Mouse (Mus musculus) midbrain, embryonic 13.5 days (tissue): ENCODE data around the gene Gtf2ird1. TPM values are rescaled to one million over a fixed set of nuclear protein-coding genes. Genes with fewer than 3 reads are reported as not detected.
"Not testable (repeated sequence)": the region's sequence is repeated elsewhere in the genome, so short reads cannot be mapped to it uniquely, and the experiment has no call there.

Experiments used
- ATAC-seq: fragments of 200-750 bp; cut with Nextera tagmentation; 2 replicates; pipeline ENCODE4 v1.8.0; 2017; ENCODE audit warnings: mild to moderate bottlenecking, moderate TSS enrichment, moderate library complexity
- H3K27ac ChIP-seq: fragments of 300-500 bp; sonication (generic); 2 replicates; pipeline ENCODE4 v1.5.1; 2015; ENCODE audit warnings: inconsistent platforms, mild to moderate bottlenecking, moderate library complexity
- H3K27me3 ChIP-seq: fragments of 300-500 bp; sonication (generic); 2 replicates; pipeline ENCODE4 v1.6.1; 2015; ENCODE audit warnings: mild to moderate bottlenecking, inconsistent platforms
- H3K36me3 ChIP-seq: fragments of 300-500 bp; sonication (generic); 2 replicates; pipeline ENCODE4 v1.6.1; 2015; ENCODE audit warnings: mild to moderate bottlenecking, inconsistent platforms
- H3K4me1 ChIP-seq: fragments of 300-500 bp; sonication (generic); replicated peaks from 2 replicates; pipeline ENCODE4 v1.6.1; 2015; ENCODE audit warnings: inconsistent platforms
- H3K4me2 ChIP-seq: fragments of 300-500 bp; sonication (generic); replicated peaks from 2 replicates; pipeline ENCODE4 v1.6.1; 2015; ENCODE audit warnings: moderate library complexity, mild to moderate bottlenecking, inconsistent platforms
- H3K4me3 ChIP-seq: fragments of 300-500 bp; sonication (generic); replicated peaks from 2 replicates; pipeline ENCODE4 v1.5.1; 2015; ENCODE audit warnings: mild to moderate bottlenecking, inconsistent platforms
- H3K9ac ChIP-seq: fragments of 300-500 bp; sonication (generic); replicated peaks from 2 replicates; pipeline ENCODE4 v1.6.1; 2015; ENCODE audit warnings: mild to moderate bottlenecking, inconsistent platforms
- H3K9me3 ChIP-seq: fragments of 300-500 bp; sonication (generic); 2 replicates; pipeline ENCODE4 v1.6.1; 2016; ENCODE audit warnings: mild to moderate bottlenecking, inconsistent platforms
- WGBS: fragments of 180-500 bp; shearing (Covaris S2); methylation state at CpG from one replicate; pipeline ENCODE4 v1.1.7; 2015; 5-methylcytosine and 5-hydroxymethylcytosine counted together
- polyA plus RNA-seq: library from polyadenylated mRNA; unstranded; fragments of >200 nt; fragmentation: Nextera tagmentation; extraction: Ambion mirVana; gene quantifications from 2 replicates; pipeline ENCODE4 v1.2.1, GENCODE M21; 2015

The Gtf2ird1 gene
- polyA plus RNA-seq, 1 experiment from 2014 or later: 96.6 TPM

GRCm38 (mm10) chr5:134394624-134395023 is 61.9 kb downstream of the Gtf2ird1 start:
- Histone ChIP-seq H3K9me3 (no peaks in the 10 kb centered on the region), H3K9ac (no peak overlapping the region), H3K36me3 (peaks cover 99% of the 10 kb centered on the region), H3K27me3 (no peaks in the 10 kb centered on the region), H3K4me1 (no peaks in the 10 kb centered on the region), H3K4me3 (no peak overlapping the region), H3K4me2 (no peak overlapping the region), H3K27ac (no peak overlapping the region)
- 76% methylated on average over 10 of the region's 10 CpGs for WGBS
- ATAC-seq: no peak

- H3K9me3 ChIP-seq: no peaks in the 10 kb centered on the region
- no peaks in the 10 kb centered on the region for H3K4me1 ChIP-seq
- ATAC-seq: no peak
- H3K27ac ChIP-seq: no peak overlapping the region
- H3K4me3 ChIP-seq: no peak overlapping the region
- no peak overlapping the region for H3K4me2 ChIP-seq
- H3K9ac ChIP-seq: no peak overlapping the region
- WGBS: 89% methylated on average over 6 of the region's 6 CpGs
- H3K27me3 ChIP-seq: no peaks in the 10 kb centered on the region
- peaks cover 99% of the 10 kb centered on the region for H3K36me3 ChIP-seq
Observed at GRCm38 (mm10) chr5:134393624-134394023, 62.9 kb downstream of the Gtf2ird1 start.

GRCm38 (mm10) chr5:134385106-134385505 is 71.4 kb downstream of the Gtf2ird1 start:
- Histone ChIP-seq H3K4me3 (no peak overlapping the region), H3K4me2 (no peak overlapping the region), H3K36me3 (peaks cover 97% of the 10 kb centered on the region), H3K27me3 (no peaks in the 10 kb centered on the region), H3K27ac (no peak overlapping the region), H3K9ac (no peak overlapping the region), H3K4me1 (no peaks in the 10 kb centered on the region), H3K9me3 (no peaks in the 10 kb centered on the region)
- no peak for ATAC-seq
- 73% methylated on average over 2 of the region's 2 CpGs for WGBS

- Histone ChIP-seq H3K36me3 (peaks cover 60% of the 10 kb centered on the region), H3K9ac (no peak overlapping the region), H3K9me3 (no peaks in the 10 kb centered on the region), H3K27ac (no peak overlapping the region), H3K4me2 (no peak overlapping the region), H3K27me3 (no peaks in the 10 kb centered on the region), H3K4me3 (no peak overlapping the region), H3K4me1 (no peaks in the 10 kb centered on the region)
- 52% methylated on average over 1 of the region's 1 CpGs for WGBS
- ATAC-seq: no peak
Observed at GRCm38 (mm10) chr5:134375256-134375655, 81.3 kb downstream of the Gtf2ird1 start.

GRCm38 (mm10) chr5:134374546-134374945 is 82.0 kb downstream of the Gtf2ird1 start:
- Histone ChIP-seq H3K9me3 (no peaks in the 10 kb centered on the region), H3K4me2 (no peak overlapping the region), H3K36me3 (peaks cover 65% of the 10 kb centered on the region), H3K4me3 (no peak overlapping the region), H3K27me3 (no peaks in the 10 kb centered on the region), H3K27ac (peak overlapping the region; percentile 5; the same call in 1 of the 2 replicates), H3K4me1 (no peaks in the 10 kb centered on the region), H3K9ac (no peak overlapping the region)
- no peak for ATAC-seq

- Histone ChIP-seq H3K4me1 (no peaks in the 10 kb centered on the region), H3K9me3 (no peaks in the 10 kb centered on the region), H3K27ac (peak overlapping the region; percentile 5; the same call in 1 of the 2 replicates), H3K36me3 (peaks cover 67% of the 10 kb centered on the region), H3K27me3 (no peaks in the 10 kb centered on the region), H3K9ac (no peak overlapping the region), H3K4me2 (no peak overlapping the region), H3K4me3 (no peak overlapping the region)
- WGBS: 74% methylated on average over 9 of the region's 9 CpGs
- ATAC-seq: no peak
Observed at GRCm38 (mm10) chr5:134373912-134374488, 82.5 kb downstream of the Gtf2ird1 start.

- no peak overlapping the region for H3K4me2 ChIP-seq
- H3K4me1 ChIP-seq: no peaks in the 10 kb centered on the region
- no peak overlapping the region for H3K9ac ChIP-seq
- ATAC-seq: no peak
- no peaks in the 10 kb centered on the region for H3K9me3 ChIP-seq
- peaks cover 75% of the 10 kb centered on the region for H3K36me3 ChIP-seq
- H3K27me3 ChIP-seq: no peaks in the 10 kb centered on the region
- no peak overlapping the region for H3K27ac ChIP-seq
- H3K4me3 ChIP-seq: no peak overlapping the region
- 98% methylated on average over 6 of the region's 6 CpGs for WGBS
Observed at GRCm38 (mm10) chr5:134372926-134373658, 83.4 kb downstream of the Gtf2ird1 start.

- ATAC-seq: no peak
- WGBS: 85% methylated on average over 5 of the region's 5 CpGs
- no peak overlapping the region for H3K27ac ChIP-seq
- H3K9me3 ChIP-seq: no peaks in the 10 kb centered on the region
- peaks cover 75% of the 10 kb centered on the region for H3K36me3 ChIP-seq
- H3K4me2 ChIP-seq: no peak overlapping the region
- no peaks in the 10 kb centered on the region for H3K27me3 ChIP-seq
- H3K9ac ChIP-seq: no peak overlapping the region
- no peak overlapping the region for H3K4me3 ChIP-seq
- H3K4me1 ChIP-seq: no peaks in the 10 kb centered on the region
Observed at GRCm38 (mm10) chr5:134371511-134372289, 84.8 kb downstream of the Gtf2ird1 start.

- Histone ChIP-seq H3K4me1 (no peaks in the 10 kb centered on the region), H3K9me3 (no peaks in the 10 kb centered on the region), H3K4me2 (no peak overlapping the region), H3K27ac (no peak overlapping the region), H3K36me3 (peaks cover 73% of the 10 kb centered on the region), H3K27me3 (no peaks in the 10 kb centered on the region), H3K4me3 (no peak overlapping the region), H3K9ac (no peak overlapping the region)
- WGBS: 94% methylated on average over 2 of the region's 2 CpGs
- ATAC-seq: no peak
Observed at GRCm38 (mm10) chr5:134370831-134371230, 85.7 kb downstream of the Gtf2ird1 start.

GRCm38 (mm10) chr5:134359101-134359500 is 97.4 kb downstream of the Gtf2ird1 start:
- 97% methylated on average over 4 of the region's 4 CpGs for WGBS
- H3K4me3 ChIP-seq: no peak overlapping the region
- H3K36me3 ChIP-seq: peaks cover 67% of the 10 kb centered on the region
- no peak overlapping the region for H3K27ac ChIP-seq
- no peaks in the 10 kb centered on the region for H3K4me1 ChIP-seq
- H3K9me3 ChIP-seq: no peaks in the 10 kb centered on the region
- ATAC-seq: no peak
- no peak overlapping the region for H3K9ac ChIP-seq
- H3K27me3 ChIP-seq: no peaks in the 10 kb centered on the region
- H3K4me2 ChIP-seq: no peak overlapping the region

GRCm38 (mm10) chr5:134355372-134355771 is 101.1 kb downstream of the Gtf2ird1 start:
- 94% methylated on average over 4 of the region's 4 CpGs for WGBS
- H3K4me3 ChIP-seq, ATAC-seq: not testable (repeated sequence)

GRCm38 (mm10) chr5:134353117-134353516 is 103.4 kb downstream of the Gtf2ird1 start:
- Histone ChIP-seq H3K4me3 (no peak overlapping the region), H3K9me3 (no peaks in the 10 kb centered on the region), H3K9ac (no peak overlapping the region), H3K27ac (no peak overlapping the region), H3K4me2 (no peak overlapping the region), H3K36me3 (peaks cover 16% of the 10 kb centered on the region), H3K27me3 (no peaks in the 10 kb centered on the region), H3K4me1 (peaks cover 5% of the 10 kb centered on the region; the same call in 1 of the 2 replicates)
- ATAC-seq: no peak
- 73% methylated on average over 4 of the region's 4 CpGs for WGBS

More at GRCm38 (mm10) chr5:134355372-134355771, 101.1 kb downstream of the Gtf2ird1 start:
- H3K9me3 ChIP-seq, H3K27me3 ChIP-seq, H3K4me1 ChIP-seq, H3K4me2 ChIP-seq, H3K9ac ChIP-seq, H3K27ac ChIP-seq: not testable (repeated sequence)
- H3K36me3 ChIP-seq: peaks cover 38% of the 10 kb centered on the region
